Mouse (Mus musculus) heart, embryonic 10.5 days (tissue): ENCODE measurements at regions not wholly inside any gene's neighbourhood (a gene's known extent, or its start where the extent isn't known, plus 50 kb on each side); places are given as distances from the start of the nearest gene placed in this dataset.

Source experiments
- DNase-seq: peaks from one replicate; pipeline ENCODE4 v3.0.0-alpha.2; 2017; ENCODE audit warnings: low spot score
- H3K27ac ChIP-seq: fragments of 300-500 bp; sonication (generic); 2 replicates; pipeline ENCODE4 v1.5.1; 2016; ENCODE audit warnings: mild to moderate bottlenecking
- H3K27me3 ChIP-seq: fragments of 300-500 bp; sonication (generic); 2 replicates; pipeline ENCODE4 v1.6.1; 2016; ENCODE audit warnings: mild to moderate bottlenecking; ENCODE audit not compliant: poor library complexity, insufficient read depth, severe bottlenecking
- H3K36me3 ChIP-seq: fragments of 300-500 bp; sonication (generic); 2 replicates; pipeline ENCODE4 v1.6.1; 2016; ENCODE audit warnings: mild to moderate bottlenecking, moderate library complexity
- H3K4me1 ChIP-seq: fragments of 300-500 bp; sonication (generic); 2 replicates; pipeline ENCODE4 v1.6.1; 2016; ENCODE audit warnings: mild to moderate bottlenecking
- H3K4me3 ChIP-seq: fragments of 300-500 bp; sonication (generic); 2 replicates; pipeline ENCODE4 v1.5.1; 2016; ENCODE audit warnings: mild to moderate bottlenecking, moderate library complexity
- H3K9me3 ChIP-seq: fragments of 300-500 bp; sonication (generic); 2 replicates; pipeline ENCODE4 v1.6.1; 2016; ENCODE audit warnings: mild to moderate bottlenecking, moderate library complexity
- WGBS: fragments of 180-500 bp; shearing (Covaris S2); methylation state at CpG from one replicate; pipeline ENCODE4 v1.1.7; 2016; 5-methylcytosine and 5-hydroxymethylcytosine counted together

- Histone ChIP-seq H3K27me3 (no peaks in the 10 kb centered on the region), H3K27ac (no peak overlapping the region), H3K4me1 (peaks cover 5% of the 10 kb centered on the region; the same call in 1 of the 2 replicates), H3K36me3 (no peaks in the 10 kb centered on the region), H3K4me3 (no peak overlapping the region), H3K9me3 (no peaks in the 10 kb centered on the region)
- no peak for DNase-seq
- WGBS, result 65% methylated on average over 7 of the region's 7 CpGs
Observed at GRCm38 (mm10) chr12:54502775-54503174, 153.6 kb downstream of the Sptssa start.

GRCm38 (mm10) chr12:54499963-54500362 lies 156.4 kb downstream of the Sptssa start:
- Histone ChIP-seq H3K4me3 (no peak overlapping the region), H3K27ac (no peak overlapping the region), H3K36me3 (no peaks in the 10 kb centered on the region), H3K4me1 (peaks cover 5% of the 10 kb centered on the region; the same call in 1 of the 2 replicates), H3K27me3 (no peaks in the 10 kb centered on the region), H3K9me3 (no peaks in the 10 kb centered on the region)
- no peak for DNase-seq
- WGBS, result 53% methylated on average over 3 of the region's 3 CpGs

- no peak overlapping the region for H3K4me3 ChIP-seq
- no peaks in the 10 kb centered on the region for H3K36me3 ChIP-seq
- peaks cover 6% of the 10 kb centered on the region for H3K4me1 ChIP-seq
- 59% methylated on average over 4 of the region's 4 CpGs for WGBS
- no peak for DNase-seq
- peaks cover 7% of the 10 kb centered on the region; the same call in 1 of the 2 replicates for H3K27me3 ChIP-seq
- H3K9me3 ChIP-seq, result no peaks in the 10 kb centered on the region
- H3K27ac ChIP-seq, result no peak overlapping the region
Observed at GRCm38 (mm10) chr12:54495701-54496374, 160.5 kb downstream of the Sptssa start.

- WGBS, result 76% methylated on average over 7 of the region's 7 CpGs
- H3K4me3 ChIP-seq, result no peak overlapping the region
- H3K36me3 ChIP-seq, result no peaks in the 10 kb centered on the region
- no peak overlapping the region for H3K27ac ChIP-seq
- H3K27me3 ChIP-seq, result peaks cover 9% of the 10 kb centered on the region; the same call in 1 of the 2 replicates
- DNase-seq, result no peak
- H3K4me1 ChIP-seq, result peaks cover 6% of the 10 kb centered on the region
- no peaks in the 10 kb centered on the region for H3K9me3 ChIP-seq
Observed at GRCm38 (mm10) chr12:54494756-54495375, 161.5 kb downstream of the Sptssa start.

- Histone ChIP-seq H3K27me3 (peaks cover 9% of the 10 kb centered on the region; the same call in 1 of the 2 replicates), H3K4me1 (peaks cover 6% of the 10 kb centered on the region), H3K9me3 (no peaks in the 10 kb centered on the region), H3K36me3 (no peaks in the 10 kb centered on the region), H3K27ac (peak overlapping the region; percentile 30; the same call in 1 of the 2 replicates), H3K4me3 (no peak overlapping the region)
- WGBS, result 42% methylated on average over 10 of the region's 10 CpGs
- no peak for DNase-seq
Observed at GRCm38 (mm10) chr12:54492737-54493136, 163.6 kb downstream of the Sptssa start.

GRCm38 (mm10) chr12:54490460-54490859 lies 165.9 kb downstream of the Sptssa start:
- 73% methylated on average over 2 of the region's 2 CpGs for WGBS
- H3K4me1 ChIP-seq, result peaks cover 6% of the 10 kb centered on the region
- DNase-seq, result no peak
- no peaks in the 10 kb centered on the region for H3K9me3 ChIP-seq
- H3K36me3 ChIP-seq, result no peaks in the 10 kb centered on the region
- no peak overlapping the region for H3K4me3 ChIP-seq
- H3K27me3 ChIP-seq, result peaks cover 9% of the 10 kb centered on the region; the same call in 1 of the 2 replicates
- H3K27ac ChIP-seq, result no peak overlapping the region

GRCm38 (mm10) chr12:54489675-54490074 lies 166.7 kb downstream of the Sptssa start:
- no peak for DNase-seq
- Histone ChIP-seq H3K4me1 (peaks cover 6% of the 10 kb centered on the region), H3K9me3 (no peaks in the 10 kb centered on the region), H3K27me3 (peaks cover 9% of the 10 kb centered on the region; the same call in 1 of the 2 replicates), H3K36me3 (no peaks in the 10 kb centered on the region), H3K4me3 (peak overlapping the region; percentile 22; the same call in 1 of the 2 replicates), H3K27ac (0 out of 2 replicates have a peak overlapping the region, but pooled peaks have one; percentile 6)
- WGBS, result 5% methylated on average over 8 of the region's 8 CpGs

- Histone ChIP-seq H3K4me3 (no peak overlapping the region), H3K27me3 (peaks cover 9% of the 10 kb centered on the region; the same call in 1 of the 2 replicates), H3K4me1 (peaks cover 4% of the 10 kb centered on the region), H3K36me3 (no peaks in the 10 kb centered on the region), H3K27ac (no peak overlapping the region), H3K9me3 (no peaks in the 10 kb centered on the region)
- no peak for DNase-seq
- WGBS, result 77% methylated on average over 4 of the region's 4 CpGs
Observed at GRCm38 (mm10) chr12:54487689-54488088, 168.7 kb downstream of the Sptssa start.

- no peak overlapping the region for H3K4me3 ChIP-seq
- no peaks in the 10 kb centered on the region for H3K36me3 ChIP-seq
- H3K27me3 ChIP-seq, result no peaks in the 10 kb centered on the region
- DNase-seq, result no peak
- no peak overlapping the region for H3K27ac ChIP-seq
- H3K4me1 ChIP-seq, result no peaks in the 10 kb centered on the region
- WGBS, result 55% methylated on average over 4 of the region's 4 CpGs
- no peaks in the 10 kb centered on the region for H3K9me3 ChIP-seq
Observed at GRCm38 (mm10) chr12:54482020-54482419, 174.4 kb downstream of the Sptssa start.

GRCm38 (mm10) chr12:54479841-54480240 lies 176.5 kb downstream of the Sptssa start:
- no peaks in the 10 kb centered on the region for H3K36me3 ChIP-seq
- WGBS, result 80% methylated on average over 1 of the region's 1 CpGs
- no peaks in the 10 kb centered on the region for H3K9me3 ChIP-seq
- H3K27ac ChIP-seq, result no peak overlapping the region
- no peak for DNase-seq
- H3K27me3 ChIP-seq, result no peaks in the 10 kb centered on the region
- no peaks in the 10 kb centered on the region for H3K4me1 ChIP-seq
- H3K4me3 ChIP-seq, result no peak overlapping the region

- H3K9me3 ChIP-seq, result 0 out of 2 replicates have a peak, but pooled peaks cover 2% of the 10 kb centered on the region
- H3K27me3 ChIP-seq, result no peaks in the 10 kb centered on the region
- H3K4me3 ChIP-seq, result no peak overlapping the region
- H3K27ac ChIP-seq, result no peak overlapping the region
- no peaks in the 10 kb centered on the region for H3K4me1 ChIP-seq
- 78% methylated on average over 5 of the region's 5 CpGs for WGBS
- DNase-seq, result no peak
- H3K36me3 ChIP-seq, result no peaks in the 10 kb centered on the region
Observed at GRCm38 (mm10) chr12:54472881-54473280, 183.5 kb downstream of the Sptssa start.

GRCm38 (mm10) chr12:54472407-54472806 lies 184.0 kb downstream of the Sptssa start:
- Histone ChIP-seq H3K4me1 (no peaks in the 10 kb centered on the region), H3K27me3 (no peaks in the 10 kb centered on the region), H3K27ac (no peak overlapping the region), H3K36me3 (no peaks in the 10 kb centered on the region), H3K9me3 (0 out of 2 replicates have a peak, but pooled peaks cover 2% of the 10 kb centered on the region), H3K4me3 (no peak overlapping the region)
- WGBS, result 64% methylated on average over 3 of the region's 3 CpGs
- DNase-seq, result no peak

GRCm38 (mm10) chr12:54467635-54468034 lies 188.7 kb downstream of the Sptssa start:
- Histone ChIP-seq H3K4me3 (no peak overlapping the region), H3K27ac (no peak overlapping the region), H3K9me3 (no peaks in the 10 kb centered on the region), H3K36me3 (no peaks in the 10 kb centered on the region), H3K4me1 (no peaks in the 10 kb centered on the region), H3K27me3 (no peaks in the 10 kb centered on the region)
- 76% methylated on average over 2 of the region's 2 CpGs for WGBS
- no peak for DNase-seq
